Mouse (Mus musculus) testis, adult 2 months (tissue): ENCODE measurements at regions not wholly inside any gene's neighbourhood (a gene's known extent, or its start where the extent isn't known, plus 50 kb on each side); places are given as distances from the start of the nearest gene placed in this dataset.

ENCODE experiments used
- CTCF ChIP-seq: fragments of 200-500 bp; IDR thresholded peaks from 2 replicates; pipeline ENCODE4 v1.5.1; 2012; ENCODE audit warnings: low read depth, mild to moderate bottlenecking, inconsistent platforms, low read length, moderate library complexity; ENCODE audit not compliant: control insufficient read depth, insufficient read depth, insufficient replicate concordance
- POLR2A ChIP-seq: fragments of 200-500 bp; IDR thresholded peaks from 2 replicates; pipeline ENCODE4 v1.6.1; 2012; ENCODE audit warnings: low read depth, mild to moderate bottlenecking, inconsistent platforms, low read length, moderate library complexity; ENCODE audit not compliant: control insufficient read depth

DNA sequence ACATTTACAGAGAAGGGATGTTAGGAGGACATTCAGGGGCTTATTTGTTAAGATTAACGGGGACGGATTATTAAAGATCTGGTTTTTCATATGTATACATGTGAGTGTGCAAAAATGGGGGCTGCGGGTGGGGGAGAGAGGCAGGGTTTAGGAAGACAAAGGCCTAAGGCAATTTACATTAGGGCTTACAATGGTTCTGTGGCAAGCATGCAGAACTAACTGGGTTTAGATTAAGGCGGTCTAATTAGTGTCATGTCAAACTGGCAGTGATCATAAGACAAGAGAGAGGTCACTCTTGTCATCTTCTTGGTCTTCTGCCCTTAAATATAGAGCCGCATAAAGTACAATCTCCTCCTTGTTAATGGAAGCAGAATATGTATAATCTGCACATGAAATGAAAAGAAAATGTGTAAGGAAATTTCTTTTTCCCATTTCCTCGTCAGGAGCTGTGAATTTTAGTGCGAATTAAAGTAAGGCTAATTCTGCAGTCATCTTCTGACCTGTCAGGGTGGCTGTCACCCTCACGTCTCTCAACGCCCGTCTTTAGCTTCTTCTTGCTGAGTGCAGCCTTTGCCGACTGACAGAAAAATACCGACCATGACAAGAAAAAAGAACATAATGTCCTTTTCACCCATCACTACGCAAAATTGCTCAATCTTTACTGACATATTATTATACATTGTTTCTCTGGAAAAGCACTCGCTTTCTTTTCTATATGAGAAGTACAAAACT lies 256.6 kb upstream of the Meis2 start:
- TF ChIP-seq CTCF (no peak), POLR2A (no peak)
